Mouse (Mus musculus) urinary bladder, adult 2 months (tissue): ENCODE measurements at regions not wholly inside any gene's neighbourhood (a gene's known extent, or its start where the extent isn't known, plus 50 kb on each side); places are given as distances from the start of the nearest gene placed in this dataset.

Experiments used
- DNase-seq: peaks from one replicate; pipeline ENCODE4 v3.0.0; 2022; ENCODE audit warnings: low spot score

- no peak for DNase-seq
Measured at GRCm38 (mm10) chr4:105282681-105283462, 125.7 kb downstream of the Plpp3 start.

- no peak for DNase-seq
Measured at GRCm38 (mm10) chr4:105285431-105286013, 128.4 kb downstream of the Plpp3 start.

- no peak for DNase-seq
Measured at GRCm38 (mm10) chr4:105286299-105286698, 129.2 kb downstream of the Plpp3 start.

- DNase-seq, result no peak
Measured at GRCm38 (mm10) chr4:105286809-105287208, 129.7 kb downstream of the Plpp3 start.

GRCm38 (mm10) chr4:105287419-105287818 is 130.3 kb downstream of the Plpp3 start:
- no peak for DNase-seq

GRCm38 (mm10) chr4:105289635-105290034 is 132.5 kb downstream of the Plpp3 start:
- no peak for DNase-seq

- no peak for DNase-seq
Measured at GRCm38 (mm10) chr4:105290847-105291475, 133.8 kb downstream of the Plpp3 start.

- no peak for DNase-seq
Measured at GRCm38 (mm10) chr4:105291503-105291902, 134.4 kb downstream of the Plpp3 start.

- DNase-seq, result no peak
Measured at GRCm38 (mm10) chr4:105299358-105299757, 142.2 kb downstream of the Plpp3 start.

GRCm38 (mm10) chr4:105301547-105301946 is 144.4 kb downstream of the Plpp3 start:
- DNase-seq, result no peak

- no peak for DNase-seq
Measured at GRCm38 (mm10) chr4:105304166-105304565, 147.0 kb downstream of the Plpp3 start.

GRCm38 (mm10) chr4:105305931-105306330 is 148.8 kb downstream of the Plpp3 start:
- DNase-seq, result no peak

GRCm38 (mm10) chr4:105307356-105307755 is 150.2 kb downstream of the Plpp3 start:
- DNase-seq, result no peak

- DNase-seq, result no peak
Measured at GRCm38 (mm10) chr4:105307905-105308304, 150.8 kb downstream of the Plpp3 start.

- no peak for DNase-seq
Measured at GRCm38 (mm10) chr4:105308971-105309488, 151.9 kb downstream of the Plpp3 start.

GRCm38 (mm10) chr4:105312643-105313042 is 155.5 kb downstream of the Plpp3 start:
- no peak for DNase-seq

GRCm38 (mm10) chr4:105313151-105313818 is 156.1 kb downstream of the Plpp3 start:
- no peak for DNase-seq

GRCm38 (mm10) chr4:105315095-105315494 is 157.9 kb downstream of the Plpp3 start:
- DNase-seq, result no peak

GRCm38 (mm10) chr4:105316478-105317206 is 159.5 kb downstream of the Plpp3 start:
- no peak for DNase-seq

GRCm38 (mm10) chr4:105318421-105318820 is 161.3 kb downstream of the Plpp3 start:
- DNase-seq, result no peak

- no peak for DNase-seq
Measured at GRCm38 (mm10) chr4:105323446-105323845, 166.3 kb downstream of the Plpp3 start.
